Mouse (Mus musculus) thymus, postnatal 14 days (tissue): ENCODE measurements around the gene Eepd1.

ENCODE experiments used
- DNase-seq: peaks from one replicate; pipeline ENCODE4 v3.0.0; 2021

Gene Eepd1

GRCm38 (mm10) chr9:25539461-25539860 is 58.1 kb downstream of the Eepd1 start:
- DNase-seq: no peak

GRCm38 (mm10) chr9:25541355-25541754 is 60.0 kb downstream of the Eepd1 start:
- no peak for DNase-seq

- no peak for DNase-seq
Measured at GRCm38 (mm10) chr9:25545212-25545611, 63.9 kb downstream of the Eepd1 start.

- DNase-seq: no peak
Measured at GRCm38 (mm10) chr9:25549130-25550060, 68.0 kb downstream of the Eepd1 start.

- no peak for DNase-seq
Measured at GRCm38 (mm10) chr9:25550196-25550595, 68.8 kb downstream of the Eepd1 start.

- no peak for DNase-seq
Measured at GRCm38 (mm10) chr9:25552532-25552931, 71.2 kb downstream of the Eepd1 start.

GRCm38 (mm10) chr9:25554246-25554803 is 73.0 kb downstream of the Eepd1 start:
- DNase-seq: no peak

- no peak for DNase-seq
Measured at GRCm38 (mm10) chr9:25555261-25555660, 73.9 kb downstream of the Eepd1 start.

GRCm38 (mm10) chr9:25556008-25556407 is 74.7 kb downstream of the Eepd1 start:
- DNase-seq: no peak

GRCm38 (mm10) chr9:25557378-25557777 is 76.0 kb downstream of the Eepd1 start:
- no peak for DNase-seq

- DNase-seq: no peak
Measured at GRCm38 (mm10) chr9:25558834-25559233, 77.5 kb downstream of the Eepd1 start.

GRCm38 (mm10) chr9:25560016-25560758 is 78.8 kb downstream of the Eepd1 start:
- no peak for DNase-seq

- DNase-seq: no peak
Measured at GRCm38 (mm10) chr9:25561143-25561542, 79.8 kb downstream of the Eepd1 start.

- no peak for DNase-seq
Measured at GRCm38 (mm10) chr9:25563806-25564205, 82.5 kb downstream of the Eepd1 start.

GRCm38 (mm10) chr9:25567071-25567470 is 85.7 kb downstream of the Eepd1 start:
- DNase-seq: no peak

- no peak for DNase-seq
Measured at GRCm38 (mm10) chr9:25568783-25569182, 87.4 kb downstream of the Eepd1 start.

GRCm38 (mm10) chr9:25570011-25570410 is 88.7 kb downstream of the Eepd1 start:
- DNase-seq: no peak

- DNase-seq: no peak
Measured at GRCm38 (mm10) chr9:25570436-25570835, 89.1 kb downstream of the Eepd1 start.

- DNase-seq: no peak
Measured at GRCm38 (mm10) chr9:25571381-25571780, 90.0 kb downstream of the Eepd1 start.

- DNase-seq: no peak
Measured at GRCm38 (mm10) chr9:25573753-25574152, 92.4 kb downstream of the Eepd1 start.

- no peak for DNase-seq
Measured at GRCm38 (mm10) chr9:25574186-25574585, 92.8 kb downstream of the Eepd1 start.

GRCm38 (mm10) chr9:25578674-25579596 is 97.6 kb downstream of the Eepd1 start:
- DNase-seq: no peak
